Mouse (Mus musculus): ENCODE data around the gene Gm42417. TPM values are rescaled to one million over a fixed set of nuclear protein-coding genes. Genes with fewer than 3 reads are reported as not detected.
A peak's percentile ranks its signal among the peaks of the same experiment; 100 is the strongest.

The Gm42417 gene
- total and polyA plus RNA-seq, 2 experiments, result not detected

- 13% methylated on average over 17 of the region's 17 CpGs for WGBS
- no peak for DNase-seq (ENCODE audit: extremely low read depth, low read depth, low spot score)
- TF ChIP-seq CTCF (IDR thresholded peaks at IDR 0.05; ENCODE audit: low read depth, low read length) (no peak), POLR2A (IDR thresholded peaks at IDR 0.05; ENCODE audit: extremely low read depth, insufficient read depth, low read length) (no peak)
- Histone ChIP-seq H3K9ac (ENCODE audit: low read depth, low read length) (no peak overlapping the region; the same call in 1 of the 2 replicates), H3K27ac (replicated peaks; ENCODE audit: insufficient read depth, low read depth, low read length) (peak overlapping the region; percentile 1; the same call in 1 of the 2 replicates), H3K4me1 (ENCODE audit: control insufficient read depth, insufficient read depth, low read length) (peaks cover 5% of the 10 kb centered on the region; the same call in 1 of the 2 replicates), H3K27me3 (ENCODE audit: control insufficient read depth, insufficient read depth, low read length) (no peaks in the 10 kb centered on the region), H3K4me3 (ENCODE audit: insufficient read depth, low read depth, low read length) (peak overlapping the region; percentile 32; the same call in 1 of the 2 replicates), H3K36me3 (ENCODE audit: control insufficient read depth, insufficient read depth, low read length) (no peaks in the 10 kb centered on the region), H3K79me2 (ENCODE audit: control insufficient read depth, insufficient read depth, low read length) (no peaks in the 10 kb centered on the region)
These were observed 41.4 kb upstream of the Gm42417 start for GRCm38 (mm10) chr1:36580384-36581207.

- no peak for TF ChIP-seq POLR2A (IDR thresholded peaks at IDR 0.05; ENCODE audit: extremely low read depth, insufficient read depth, low read length)
- no peak for TF ChIP-seq CTCF (IDR thresholded peaks at IDR 0.05; ENCODE audit: low read depth, low read length)
- no peak for DNase-seq (ENCODE audit: extremely low read depth, low read depth, low spot score)
- Histone ChIP-seq H3K27ac (replicated peaks; ENCODE audit: insufficient read depth, low read depth, low read length) (peak overlapping the region; percentile 1; the same call in 1 of the 2 replicates), H3K9ac (ENCODE audit: low read depth, low read length) (no peak overlapping the region), H3K27me3 (ENCODE audit: control insufficient read depth, insufficient read depth, low read length) (no peaks in the 10 kb centered on the region), H3K4me3 (ENCODE audit: insufficient read depth, low read depth, low read length) (no peak overlapping the region), H3K79me2 (ENCODE audit: control insufficient read depth, insufficient read depth, low read length) (no peaks in the 10 kb centered on the region), H3K36me3 (ENCODE audit: control insufficient read depth, insufficient read depth, low read length) (no peaks in the 10 kb centered on the region), H3K4me1 (ENCODE audit: control insufficient read depth, insufficient read depth, low read length) (peaks cover 5% of the 10 kb centered on the region; the same call in 1 of the 2 replicates)
- 64% methylated on average over 6 of the region's 6 CpGs for WGBS
These were observed 40.8 kb upstream of the Gm42417 start for GRCm38 (mm10) chr1:36579974-36580383.

- no peak for DNase-seq (ENCODE audit: extremely low read depth, low read depth, low spot score)
- Histone ChIP-seq H3K79me2 (ENCODE audit: control insufficient read depth, insufficient read depth, low read length) (no peaks in the 10 kb centered on the region), H3K4me3 (ENCODE audit: insufficient read depth, low read depth, low read length) (no peak overlapping the region), H3K9ac (ENCODE audit: low read depth, low read length) (no peak overlapping the region), H3K27ac (replicated peaks; ENCODE audit: insufficient read depth, low read depth, low read length) (no peak overlapping the region), H3K27me3 (ENCODE audit: control insufficient read depth, insufficient read depth, low read length) (no peaks in the 10 kb centered on the region), H3K36me3 (ENCODE audit: control insufficient read depth, insufficient read depth, low read length) (no peaks in the 10 kb centered on the region), H3K4me1 (ENCODE audit: control insufficient read depth, insufficient read depth, low read length) (peaks cover 5% of the 10 kb centered on the region; the same call in 1 of the 2 replicates)
- TF ChIP-seq POLR2A (IDR thresholded peaks at IDR 0.05; ENCODE audit: extremely low read depth, insufficient read depth, low read length) (no peak), CTCF (IDR thresholded peaks at IDR 0.05; ENCODE audit: low read depth, low read length) (no peak)
- 79% methylated on average over 6 of the region's 6 CpGs for WGBS
These were observed 37.9 kb upstream of the Gm42417 start for GRCm38 (mm10) chr1:36576991-36577675.

- no peak overlapping the region for H3K4me3 ChIP-seq (ENCODE audit: insufficient read depth, low read depth, low read length)
- TF ChIP-seq POLR2A (IDR thresholded peaks at IDR 0.05; ENCODE audit: extremely low read depth, insufficient read depth, low read length) (no peak), CTCF (IDR thresholded peaks at IDR 0.05; ENCODE audit: low read depth, low read length) (no peak)
- DNase-seq (ENCODE audit: extremely low read depth, low read depth, low spot score), result no peak
- no peaks in the 10 kb centered on the region for H3K79me2 ChIP-seq (ENCODE audit: control insufficient read depth, insufficient read depth, low read length)
- H3K27ac ChIP-seq (replicated peaks; ENCODE audit: insufficient read depth, low read depth, low read length), result no peak overlapping the region
- WGBS, result 65% methylated on average over 6 of the region's 6 CpGs
- H3K27me3 ChIP-seq (ENCODE audit: control insufficient read depth, insufficient read depth, low read length), result no peaks in the 10 kb centered on the region
- H3K9ac ChIP-seq (ENCODE audit: low read depth, low read length), result no peak overlapping the region
- peaks cover 7% of the 10 kb centered on the region for H3K4me1 ChIP-seq (ENCODE audit: control insufficient read depth, insufficient read depth, low read length)
- no peaks in the 10 kb centered on the region for H3K36me3 ChIP-seq (ENCODE audit: control insufficient read depth, insufficient read depth, low read length)
These were observed 36.1 kb upstream of the Gm42417 start for GRCm38 (mm10) chr1:36575347-36575746.

GRCm38 (mm10) chr1:36574196-36574955 is 35.1 kb upstream of the Gm42417 start:
- DNase-seq (ENCODE audit: extremely low read depth, low read depth, low spot score), result no peak
- Histone ChIP-seq H3K4me1 (ENCODE audit: control insufficient read depth, insufficient read depth, low read length) (peaks cover 8% of the 10 kb centered on the region; the same call in 1 of the 2 replicates), H3K79me2 (ENCODE audit: control insufficient read depth, insufficient read depth, low read length) (no peaks in the 10 kb centered on the region), H3K4me3 (ENCODE audit: insufficient read depth, low read depth, low read length) (no peak overlapping the region), H3K27ac (replicated peaks; ENCODE audit: insufficient read depth, low read depth, low read length) (0 out of 2 replicates have a peak overlapping the region, but pooled peaks have one; percentile 18), H3K36me3 (ENCODE audit: control insufficient read depth, insufficient read depth, low read length) (no peaks in the 10 kb centered on the region), H3K9ac (ENCODE audit: low read depth, low read length) (no peak overlapping the region), H3K27me3 (ENCODE audit: control insufficient read depth, insufficient read depth, low read length) (no peaks in the 10 kb centered on the region)
- TF ChIP-seq CTCF (IDR thresholded peaks at IDR 0.05; ENCODE audit: low read depth, low read length), result no peak
- TF ChIP-seq POLR2A (IDR thresholded peaks at IDR 0.05; ENCODE audit: extremely low read depth, insufficient read depth, low read length), result no peak
- 89% methylated on average over 5 of the region's 5 CpGs for WGBS

Data from liver, adult 2 months (tissue).